Mouse (Mus musculus): ENCODE results near the gene Pfn2. TPM values are rescaled to one million over a fixed set of nuclear protein-coding genes. Genes with fewer than 3 reads are reported as not detected.
"Not testable (repeated sequence)": the region's sequence is repeated elsewhere in the genome, so short reads cannot be mapped to it uniquely, and the experiment has no call there.

Gene Pfn2
- polyA plus RNA-seq (2016; fragmentation: Nextera tagmentation; extraction: Ambion mirVana) = 53.3 and 58.9 TPM in 2 replicates

GRCm38 (mm10) chr3:57847760-57848185 is at the start of gene Pfn2:
Pfn2 (minus strand) TSS chr3:57848079.
- Histone ChIP-seq H3K27me3 (replicated peaks) (no peaks in the 10 kb centered on the region), H3K4me2 (peak within 1 kb of the TSS; percentile 80), H3K27ac (ENCODE audit: poor library complexity, severe bottlenecking) (peak within 1 kb of the TSS; percentile 86), H3K4me1 (replicated peaks) (peaks cover 8% of the 10 kb centered on the region), H3K36me3 (peaks cover 10% of the 10 kb centered on the region), H3K4me3 (peak within 1 kb of the TSS; percentile 92), H3K9ac (peak within 1 kb of the TSS; percentile 89), H3K9me3 (replicated peaks) (0 out of 2 replicates have a peak, but pooled peaks cover 2% of the 10 kb centered on the region)
- ATAC-seq (ENCODE audit: insufficient number of reproducible peaks, low FRiP score) = peak; percentile 78
- under 1% methylated on average over 36 of the region's 52 CpGs for WGBS

GRCm38 (mm10) chr3:57882945-57883344 is 35.1 kb upstream of the Pfn2 start:
- H3K27ac ChIP-seq (ENCODE audit: poor library complexity, severe bottlenecking) = no peak overlapping the region
- no peak for ATAC-seq (ENCODE audit: insufficient number of reproducible peaks, low FRiP score)
- no peak overlapping the region for H3K9ac ChIP-seq
- WGBS = 65% methylated on average over 3 of the region's 3 CpGs
- no peaks in the 10 kb centered on the region for H3K9me3 ChIP-seq (replicated peaks)
- no peaks in the 10 kb centered on the region for H3K36me3 ChIP-seq
- no peak overlapping the region for H3K4me3 ChIP-seq
- no peaks in the 10 kb centered on the region for H3K4me1 ChIP-seq (replicated peaks)
- H3K27me3 ChIP-seq (replicated peaks) = no peaks in the 10 kb centered on the region
- H3K4me2 ChIP-seq = no peak overlapping the region

DNA sequence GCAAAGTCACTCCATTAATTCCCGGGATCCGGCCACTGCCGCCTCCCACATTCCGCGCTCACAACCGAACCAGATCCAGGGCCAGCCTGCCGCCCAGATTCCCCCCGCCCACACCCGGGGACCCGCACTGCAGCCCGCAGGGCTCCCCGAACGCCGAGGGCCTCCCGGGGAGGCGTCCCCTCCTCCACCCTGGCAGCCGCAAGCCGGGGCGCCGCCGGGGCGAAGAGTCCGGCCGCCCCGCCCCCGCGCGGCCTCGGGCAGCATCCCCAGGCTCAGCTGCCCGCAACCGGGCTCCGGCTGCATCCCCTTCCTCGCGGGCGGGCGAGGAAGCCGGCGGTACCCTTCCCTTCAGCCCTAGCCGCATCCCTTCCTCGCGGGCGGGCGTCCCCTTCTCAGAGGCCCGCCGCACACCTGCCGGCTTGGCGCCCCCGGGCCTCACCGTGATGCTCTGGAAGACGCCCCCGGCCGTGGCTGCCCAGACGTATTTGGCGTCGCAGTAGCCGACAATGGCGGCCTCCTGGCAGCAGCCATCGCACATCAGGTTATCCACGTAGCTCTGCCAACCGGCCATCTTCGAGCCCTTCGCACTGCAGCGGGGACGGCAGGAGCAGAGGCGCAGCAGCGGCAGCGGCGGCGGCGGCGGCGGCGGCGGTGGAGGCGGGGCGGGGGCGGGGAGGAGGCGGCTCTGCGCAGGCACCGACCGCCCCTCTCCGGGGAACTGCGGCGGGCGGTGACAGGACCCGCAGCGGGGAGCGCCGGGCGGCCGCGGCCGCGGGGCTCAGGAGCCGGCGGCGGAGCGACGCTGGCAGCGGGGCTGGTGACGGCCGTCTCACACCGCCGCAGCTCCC is 743 bp downstream of the Pfn2 start:
- peak; percentile 86 for ATAC-seq (ENCODE audit: insufficient number of reproducible peaks, low FRiP score)
- H3K36me3 ChIP-seq = peaks cover 16% of the 10 kb centered on the region
- H3K27ac ChIP-seq (ENCODE audit: poor library complexity, severe bottlenecking) = peak overlapping the region; percentile 86
- H3K4me3 ChIP-seq = peak overlapping the region; percentile 92
- H3K4me1 ChIP-seq (replicated peaks) = peaks cover 8% of the 10 kb centered on the region
- H3K9me3 ChIP-seq (replicated peaks) = 0 out of 2 replicates have a peak, but pooled peaks cover 2% of the 10 kb centered on the region
- H3K27me3 ChIP-seq (replicated peaks) = no peaks in the 10 kb centered on the region
- peak overlapping the region; percentile 89 for H3K9ac ChIP-seq
- under 1% methylated on average over 103 of the region's 104 CpGs for WGBS
- peak overlapping the region; percentile 80 for H3K4me2 ChIP-seq

- WGBS = 3% methylated on average over 9 of the region's 9 CpGs
- Histone ChIP-seq H3K27ac (ENCODE audit: poor library complexity, severe bottlenecking) (peak overlapping the region; percentile 86), H3K9ac (peak overlapping the region; percentile 89), H3K36me3 (peaks cover 16% of the 10 kb centered on the region), H3K4me1 (replicated peaks) (peaks cover 8% of the 10 kb centered on the region), H3K9me3 (replicated peaks) (0 out of 2 replicates have a peak, but pooled peaks cover 2% of the 10 kb centered on the region), H3K4me2 (peak overlapping the region; percentile 80), H3K4me3 (peak overlapping the region; percentile 92), H3K27me3 (replicated peaks) (no peaks in the 10 kb centered on the region)
- no peak for ATAC-seq (ENCODE audit: insufficient number of reproducible peaks, low FRiP score)
Observed at GRCm38 (mm10) chr3:57846662-57846911, 1.3 kb downstream of the Pfn2 start.

DNA sequence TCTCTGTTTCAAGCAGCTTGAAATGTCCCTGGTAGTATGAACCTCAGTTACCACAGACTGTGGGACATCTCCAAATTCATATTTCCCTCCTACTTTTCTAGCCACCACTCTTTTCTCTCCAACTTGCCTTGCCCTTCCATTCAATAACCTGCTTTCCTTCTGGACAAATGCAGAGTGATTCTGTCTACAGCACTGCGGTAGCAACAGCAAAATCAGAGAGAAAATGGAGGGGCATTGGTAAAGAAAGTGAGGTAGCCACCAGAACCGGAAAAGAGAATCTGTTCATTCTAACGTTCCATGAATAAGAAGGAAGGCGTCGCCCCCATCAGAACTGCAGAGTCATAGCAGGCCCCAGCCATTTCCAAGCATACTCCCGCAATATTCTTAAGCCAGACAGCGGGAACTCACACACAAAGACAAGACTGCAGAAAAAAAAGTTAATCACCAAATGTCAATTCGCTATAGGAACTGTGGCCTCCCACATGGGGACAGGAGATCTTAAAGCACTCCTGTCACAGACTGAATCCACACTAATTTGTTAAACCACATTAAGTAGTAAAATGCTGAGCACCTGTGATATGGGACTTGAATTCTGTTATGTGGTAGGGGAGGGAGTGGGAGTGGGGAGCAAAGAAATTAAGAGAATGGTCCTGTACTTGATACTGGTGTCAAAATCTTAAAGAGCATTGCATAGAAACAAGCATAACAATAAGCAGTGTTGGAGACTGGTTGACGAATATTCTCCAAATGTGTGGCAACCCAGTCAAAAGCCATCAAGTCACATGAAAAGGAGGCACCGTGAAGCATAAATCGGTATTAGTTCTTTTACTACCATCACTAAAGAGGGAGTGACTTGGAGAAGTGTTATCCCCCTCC is 1.9 kb downstream of the Pfn2 start:
- H3K4me2 ChIP-seq = peak overlapping the region; percentile 80
- peak overlapping the region; percentile 92 for H3K4me3 ChIP-seq
- ATAC-seq (ENCODE audit: insufficient number of reproducible peaks, low FRiP score) = no peak
- 0 out of 2 replicates have a peak, but pooled peaks cover 2% of the 10 kb centered on the region for H3K9me3 ChIP-seq (replicated peaks)
- H3K27ac ChIP-seq (ENCODE audit: poor library complexity, severe bottlenecking) = peak overlapping the region; percentile 55; the same call in 1 of the 2 replicates
- H3K9ac ChIP-seq = peak overlapping the region; percentile 89
- peaks cover 8% of the 10 kb centered on the region for H3K4me1 ChIP-seq (replicated peaks)
- H3K36me3 ChIP-seq = peaks cover 16% of the 10 kb centered on the region
- no peaks in the 10 kb centered on the region for H3K27me3 ChIP-seq (replicated peaks)
- WGBS = 21% methylated on average over 11 of the region's 11 CpGs

DNA sequence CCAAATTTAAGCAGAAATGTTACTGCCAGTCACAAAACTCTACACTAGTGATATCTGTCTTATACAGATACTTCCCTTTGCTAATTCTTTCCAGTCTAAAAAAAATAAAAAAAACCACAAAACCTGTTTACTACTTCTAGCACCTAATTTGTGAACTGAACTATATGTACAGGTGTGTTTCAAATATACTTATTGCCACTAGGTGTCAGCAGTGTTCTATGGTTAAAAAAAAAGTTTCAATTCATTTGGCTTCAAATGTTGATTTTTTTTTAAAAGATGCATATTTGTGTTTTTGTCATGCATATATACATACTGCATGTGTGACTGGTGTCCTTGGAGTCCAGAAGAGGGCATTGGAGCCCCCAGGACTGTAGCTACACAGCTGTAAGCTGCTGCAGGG is 4.1 kb downstream of the Pfn2 start:
- H3K9ac ChIP-seq = no peak overlapping the region
- peaks cover 8% of the 10 kb centered on the region; the same call in 1 of the 2 replicates for H3K9me3 ChIP-seq (replicated peaks)
- H3K27me3 ChIP-seq (replicated peaks) = no peaks in the 10 kb centered on the region
- no peak overlapping the region for H3K27ac ChIP-seq (ENCODE audit: poor library complexity, severe bottlenecking)
- H3K4me3 ChIP-seq = no peak overlapping the region
- no peak for ATAC-seq (ENCODE audit: insufficient number of reproducible peaks, low FRiP score)
- no peak overlapping the region for H3K4me2 ChIP-seq
- H3K36me3 ChIP-seq = peaks cover 24% of the 10 kb centered on the region
- peaks cover 8% of the 10 kb centered on the region for H3K4me1 ChIP-seq (replicated peaks)

DNA sequence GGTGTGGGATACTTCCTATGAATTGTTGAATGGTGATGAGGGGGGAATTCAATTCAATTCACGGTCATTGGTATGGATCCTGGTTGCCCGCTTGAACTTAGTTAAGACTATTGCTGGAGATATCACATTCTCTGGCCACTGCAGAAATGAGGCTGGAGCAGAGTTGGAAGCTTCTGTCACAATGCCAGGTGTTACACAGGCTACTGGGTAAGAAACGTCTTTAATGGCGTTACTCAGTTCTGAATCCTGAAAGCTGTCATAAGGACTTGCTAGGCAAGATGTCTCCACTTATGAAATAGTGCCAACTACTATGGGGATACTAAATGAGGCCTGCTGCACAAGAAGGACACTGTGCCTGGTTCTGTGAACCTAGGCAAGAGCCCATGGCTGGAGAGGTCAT is 11.0 kb downstream of the Pfn2 start:
- H3K9ac ChIP-seq = no peak overlapping the region
- ATAC-seq (ENCODE audit: insufficient number of reproducible peaks, low FRiP score) = no peak
- H3K4me2 ChIP-seq = no peak overlapping the region
- H3K27ac ChIP-seq (ENCODE audit: poor library complexity, severe bottlenecking) = no peak overlapping the region
- peaks cover 5% of the 10 kb centered on the region; the same call in 1 of the 2 replicates for H3K9me3 ChIP-seq (replicated peaks)
- no peaks in the 10 kb centered on the region for H3K4me1 ChIP-seq (replicated peaks)
- H3K27me3 ChIP-seq (replicated peaks) = no peaks in the 10 kb centered on the region
- H3K36me3 ChIP-seq = peaks cover 12% of the 10 kb centered on the region
- H3K4me3 ChIP-seq = no peak overlapping the region
- WGBS = 88% methylated on average over 4 of the region's 4 CpGs

- ATAC-seq (ENCODE audit: insufficient number of reproducible peaks, low FRiP score) = no peak
- Histone ChIP-seq H3K4me2 (no peak overlapping the region), H3K27ac (ENCODE audit: poor library complexity, severe bottlenecking) (no peak overlapping the region), H3K36me3 (peaks cover 10% of the 10 kb centered on the region), H3K9me3 (replicated peaks) (no peaks in the 10 kb centered on the region), H3K27me3 (replicated peaks) (no peaks in the 10 kb centered on the region), H3K4me3 (no peak overlapping the region), H3K9ac (no peak overlapping the region), H3K4me1 (replicated peaks) (no peaks in the 10 kb centered on the region)
- 90% methylated on average over 11 of the region's 11 CpGs for WGBS
Observed at GRCm38 (mm10) chr3:57833585-57833984, 14.3 kb downstream of the Pfn2 start.

DNA sequence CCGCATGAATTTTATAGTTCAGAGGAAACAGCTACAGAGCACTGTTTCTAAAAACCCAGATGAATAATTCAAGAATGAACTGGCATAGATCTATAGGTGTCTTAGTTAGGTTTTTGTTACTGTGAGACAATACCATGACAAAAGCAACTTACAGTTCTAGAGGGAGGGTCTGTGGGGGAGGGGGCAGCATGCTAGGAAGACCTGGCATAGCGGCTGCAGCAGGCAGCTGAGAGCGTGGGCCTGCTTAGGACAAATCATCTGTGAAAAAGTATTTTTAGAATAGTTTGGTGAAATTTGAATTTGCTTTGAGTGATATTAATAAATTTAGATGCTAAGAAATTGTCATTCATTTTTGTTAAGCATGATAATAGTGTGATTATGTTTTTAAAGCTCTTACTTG is 22.0 kb downstream of the Pfn2 start:
- Histone ChIP-seq H3K4me2 (no peak overlapping the region), H3K27me3 (replicated peaks) (no peaks in the 10 kb centered on the region), H3K36me3 (peaks cover 21% of the 10 kb centered on the region), H3K9me3 (replicated peaks) (no peaks in the 10 kb centered on the region), H3K4me3 (no peak overlapping the region), H3K9ac (no peak overlapping the region), H3K4me1 (replicated peaks) (0 out of 2 replicates have a peak, but pooled peaks cover 3% of the 10 kb centered on the region), H3K27ac (ENCODE audit: poor library complexity, severe bottlenecking) (no peak overlapping the region)
- no peak for ATAC-seq (ENCODE audit: insufficient number of reproducible peaks, low FRiP score)
- 93% methylated on average over 3 of the region's 3 CpGs for WGBS

- WGBS = 77% methylated on average over 6 of the region's 6 CpGs
- H3K36me3 ChIP-seq = no peaks in the 10 kb centered on the region
- H3K9ac ChIP-seq = no peak overlapping the region
- no peaks in the 10 kb centered on the region for H3K9me3 ChIP-seq (replicated peaks)
- no peak for ATAC-seq (ENCODE audit: insufficient number of reproducible peaks, low FRiP score)
- no peaks in the 10 kb centered on the region for H3K4me1 ChIP-seq (replicated peaks)
- no peak overlapping the region for H3K4me3 ChIP-seq
- no peak overlapping the region for H3K4me2 ChIP-seq
- no peaks in the 10 kb centered on the region for H3K27me3 ChIP-seq (replicated peaks)
- H3K27ac ChIP-seq (ENCODE audit: poor library complexity, severe bottlenecking) = no peak overlapping the region
Observed at GRCm38 (mm10) chr3:57815447-57815846, 32.4 kb downstream of the Pfn2 start.

DNA sequence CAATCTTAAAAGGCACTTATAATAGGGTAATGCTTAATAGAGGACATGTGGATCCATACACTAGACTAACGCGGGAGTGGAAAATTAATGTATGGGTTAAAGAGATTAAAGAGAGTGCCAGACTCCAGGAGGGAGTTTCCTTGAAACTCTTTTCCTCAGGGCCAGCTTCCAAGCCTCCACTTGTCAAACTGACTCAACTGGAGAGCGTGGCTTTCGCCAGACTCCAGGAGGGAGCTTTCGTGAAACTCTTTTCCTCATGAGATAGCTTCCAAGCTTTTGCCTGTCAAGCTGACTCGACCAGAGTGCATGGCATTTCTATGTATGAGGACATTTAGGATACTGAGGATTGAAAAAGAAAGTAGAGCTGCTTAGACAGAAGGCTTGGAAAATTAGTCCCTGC is 52.8 kb downstream of the Pfn2 start:
- not testable (repeated sequence) for H3K4me3 ChIP-seq; H3K9ac ChIP-seq; ATAC-seq (ENCODE audit: insufficient number of reproducible peaks, low FRiP score); H3K9me3 ChIP-seq (replicated peaks); H3K27ac ChIP-seq (ENCODE audit: poor library complexity, severe bottlenecking); H3K27me3 ChIP-seq (replicated peaks); H3K4me2 ChIP-seq; H3K4me1 ChIP-seq (replicated peaks)
- 0 out of 2 replicates have a peak, but pooled peaks cover 12% of the 10 kb centered on the region for H3K36me3 ChIP-seq
- WGBS = 50% methylated on average over 6 of the region's 6 CpGs

All from heart, embryonic 12.5 days (tissue).